Mouse (Mus musculus) layer of hippocampus, postnatal 14 days (tissue): ENCODE measurements around the gene Smpd2. TPM values are rescaled to one million over a fixed set of nuclear protein-coding genes. Genes with fewer than 3 reads are reported as not detected.

Source experiments
- DNase-seq, 2 experiments: peaks; one replicate each; pipeline ENCODE4 v3.0.0; 2021 to 2022; ENCODE audit warnings: low spot score in 2 of 2, mixed read lengths in 1 of 2
- total RNA-seq, 2 experiments: library from RNA; stranded (reverse); gene quantifications; 2 replicates each; pipeline ENCODE4 v1.2.3; 2021

Smpd2 gene
- total RNA-seq, 2 experiments from 2014 or later, result 21.1 to 23.3 TPM

GRCm38 (mm10) chr10:41489294-41489693 is 875 bp downstream of the Smpd2 start:
- no peak for DNase-seq

- DNase-seq, result no peak
Measured at GRCm38 (mm10) chr10:41488877-41489276, 1.3 kb downstream of the Smpd2 start.

GRCm38 (mm10) chr10:41486506-41487170 is 3.5 kb downstream of the Smpd2 start:
- DNase-seq, result no peak

DNA sequence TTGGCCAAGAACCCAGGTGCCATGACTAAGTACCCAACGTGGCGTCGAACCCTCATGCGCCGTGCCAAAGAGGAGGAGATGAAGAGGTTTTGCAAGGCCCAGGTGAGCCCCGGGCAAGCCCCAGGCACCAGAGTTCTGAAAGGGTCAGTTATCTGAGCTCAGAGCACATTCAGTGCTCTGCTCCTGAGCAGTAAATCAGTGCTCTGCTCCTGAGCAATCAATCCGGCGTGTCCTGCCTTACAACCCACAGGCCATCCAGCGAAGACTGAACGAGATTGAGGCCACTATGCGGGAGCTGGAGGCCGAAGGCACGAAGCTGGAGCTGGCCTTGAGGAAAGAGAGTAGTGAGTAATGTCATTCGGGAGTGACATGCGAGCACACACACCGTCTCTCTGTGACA is 4.4 kb downstream of the Smpd2 start:
- no peak for DNase-seq

DNA sequence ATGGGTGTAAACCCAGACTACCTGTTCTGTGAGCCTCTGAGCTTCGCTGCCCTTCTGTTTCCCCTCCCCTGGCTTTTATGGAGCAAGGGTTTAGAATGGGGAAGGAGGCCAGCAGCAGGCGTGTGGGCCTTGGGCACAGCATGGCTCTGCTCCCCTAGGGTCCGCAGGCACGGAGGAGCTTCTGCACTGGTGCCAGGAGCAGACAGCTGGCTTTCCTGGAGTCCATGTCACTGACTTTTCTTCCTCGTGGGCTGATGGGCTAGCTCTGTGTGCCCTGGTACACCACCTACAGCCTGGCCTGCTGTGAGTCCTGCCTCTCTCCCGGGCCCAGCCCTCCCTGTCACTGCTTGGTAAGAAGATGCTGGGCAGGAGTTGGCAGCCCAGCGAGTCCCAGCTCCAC is 7.7 kb downstream of the Smpd2 start:
- DNase-seq, result no peak

GRCm38 (mm10) chr10:41480938-41481880 is 9.0 kb downstream of the Smpd2 start:
- no peak for DNase-seq

GRCm38 (mm10) chr10:41479961-41480360 is 10.2 kb downstream of the Smpd2 start:
- DNase-seq, result no peak

GRCm38 (mm10) chr10:41477278-41478181 is 12.6 kb downstream of the Smpd2 start:
- DNase-seq, result peak; percentile 48 to 64

GRCm38 (mm10) chr10:41477018-41477277 is 13.2 kb downstream of the Smpd2 start:
- DNase-seq, result no peak

GRCm38 (mm10) chr10:41476171-41477017 is 13.8 kb downstream of the Smpd2 start, which contains the start of gene Mical1:
TSS of gene Mical1 (plus strand) at chr10:41476314.
- peak in 1 of 2 experiments; percentile 51 for DNase-seq

DNA sequence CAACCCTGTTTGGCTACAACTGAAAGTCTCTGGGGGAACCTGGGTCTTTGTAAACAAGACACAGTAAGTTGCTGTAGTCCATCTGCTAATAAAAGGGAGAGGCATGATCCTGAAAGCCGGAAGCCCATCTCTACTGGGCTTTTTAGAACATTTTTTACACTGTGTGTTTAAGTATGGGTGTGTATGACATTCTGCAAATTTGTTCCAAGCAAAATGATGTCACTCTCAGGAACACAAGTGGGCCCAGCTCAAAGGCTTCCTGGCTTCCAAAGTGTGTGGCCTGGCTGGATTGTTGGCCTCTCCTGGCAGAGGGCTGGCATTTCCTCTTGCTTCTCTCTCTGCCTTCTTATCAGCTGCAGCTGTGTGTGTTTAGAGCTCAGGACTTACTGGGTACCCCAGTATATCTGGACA is 15.2 kb downstream of the Smpd2 start:
- DNase-seq, result no peak

GRCm38 (mm10) chr10:41473782-41474468 is 16.2 kb downstream of the Smpd2 start:
- DNase-seq, result no peak

DNA sequence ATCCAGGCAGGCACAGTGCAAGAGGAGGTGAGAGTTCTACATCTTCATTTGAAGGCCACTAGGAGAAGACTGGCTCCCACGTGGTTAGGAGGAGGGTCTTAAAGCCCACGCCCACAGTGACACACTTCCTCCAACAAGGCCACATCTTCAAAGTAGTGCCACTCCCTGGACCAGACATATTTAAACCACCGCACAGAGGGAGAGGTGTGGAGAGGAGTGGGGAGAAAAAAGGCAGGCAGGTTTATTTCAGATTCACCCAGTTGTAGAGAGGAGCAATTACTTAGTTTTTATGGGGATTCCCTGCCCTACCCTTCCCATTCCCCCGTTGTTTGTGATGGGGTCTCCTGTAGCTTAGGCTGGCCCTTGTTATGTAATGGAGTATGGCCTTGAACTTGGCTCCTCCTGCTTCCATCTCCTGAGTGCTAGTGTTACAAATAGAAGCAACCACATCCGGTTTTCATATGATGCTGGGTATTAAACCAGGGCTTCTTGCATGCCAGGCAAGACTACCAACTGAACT is 17.1 kb downstream of the Smpd2 start:
- DNase-seq, result no peak

GRCm38 (mm10) chr10:41472534-41472933 is 17.6 kb downstream of the Smpd2 start:
- DNase-seq, result no peak

- DNase-seq, result no peak
Measured at GRCm38 (mm10) chr10:41470693-41471092, 19.5 kb downstream of the Smpd2 start.

GRCm38 (mm10) chr10:41467325-41467724 is 22.8 kb downstream of the Smpd2 start:
- DNase-seq, result no peak

DNA sequence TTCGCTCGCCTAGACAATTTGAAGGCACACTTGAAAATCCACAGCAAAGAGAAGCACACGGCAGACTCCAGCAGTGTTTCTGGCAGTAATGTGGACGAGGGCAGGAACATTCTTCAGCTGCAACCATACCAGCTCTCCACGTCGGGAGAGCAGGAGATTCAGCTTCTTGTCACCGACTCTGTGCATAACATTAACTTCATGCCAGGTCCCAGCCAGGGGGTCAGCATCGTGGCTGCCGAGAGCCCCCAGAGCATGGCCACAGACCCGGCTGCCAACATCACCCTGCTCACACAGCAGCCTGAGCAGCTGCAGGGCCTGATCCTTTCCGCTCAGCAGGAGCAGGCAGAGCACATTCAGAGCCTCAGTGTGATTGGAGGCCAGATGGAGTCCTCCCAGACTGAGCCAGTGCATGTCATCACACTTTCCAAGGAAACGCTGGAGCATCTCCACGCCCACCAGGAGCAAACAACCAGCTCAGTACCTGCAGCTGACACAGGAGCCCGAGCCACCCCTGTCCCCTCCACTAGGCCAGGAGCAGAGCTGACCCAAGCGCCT is 25.7 kb downstream of the Smpd2 start:
- no peak for DNase-seq

GRCm38 (mm10) chr10:41461057-41461722 is 29.0 kb downstream of the Smpd2 start:
- no peak for DNase-seq

DNA sequence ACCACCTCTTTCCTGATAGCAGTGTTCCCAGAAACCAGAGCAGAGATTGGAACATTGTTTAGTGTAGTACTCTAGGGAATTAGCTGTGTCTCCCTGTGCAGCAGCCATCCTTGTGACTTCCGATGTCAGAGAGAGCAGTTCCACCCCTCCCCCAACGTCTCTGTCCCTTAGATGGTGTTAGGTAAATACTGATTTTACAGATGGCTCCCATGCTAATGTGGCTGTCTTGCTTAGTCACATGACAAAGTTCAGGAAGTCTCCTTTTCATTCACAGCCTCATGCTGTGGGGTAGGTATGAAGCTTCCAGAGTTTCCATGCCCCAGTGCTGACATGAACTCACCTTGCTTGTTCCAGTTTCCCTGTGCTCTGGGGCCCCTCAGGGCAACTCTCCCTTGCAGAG is 29.7 kb downstream of the Smpd2 start:
- no peak for DNase-seq
